Mouse (Mus musculus): ENCODE results near the gene E2f1.

DNA sequence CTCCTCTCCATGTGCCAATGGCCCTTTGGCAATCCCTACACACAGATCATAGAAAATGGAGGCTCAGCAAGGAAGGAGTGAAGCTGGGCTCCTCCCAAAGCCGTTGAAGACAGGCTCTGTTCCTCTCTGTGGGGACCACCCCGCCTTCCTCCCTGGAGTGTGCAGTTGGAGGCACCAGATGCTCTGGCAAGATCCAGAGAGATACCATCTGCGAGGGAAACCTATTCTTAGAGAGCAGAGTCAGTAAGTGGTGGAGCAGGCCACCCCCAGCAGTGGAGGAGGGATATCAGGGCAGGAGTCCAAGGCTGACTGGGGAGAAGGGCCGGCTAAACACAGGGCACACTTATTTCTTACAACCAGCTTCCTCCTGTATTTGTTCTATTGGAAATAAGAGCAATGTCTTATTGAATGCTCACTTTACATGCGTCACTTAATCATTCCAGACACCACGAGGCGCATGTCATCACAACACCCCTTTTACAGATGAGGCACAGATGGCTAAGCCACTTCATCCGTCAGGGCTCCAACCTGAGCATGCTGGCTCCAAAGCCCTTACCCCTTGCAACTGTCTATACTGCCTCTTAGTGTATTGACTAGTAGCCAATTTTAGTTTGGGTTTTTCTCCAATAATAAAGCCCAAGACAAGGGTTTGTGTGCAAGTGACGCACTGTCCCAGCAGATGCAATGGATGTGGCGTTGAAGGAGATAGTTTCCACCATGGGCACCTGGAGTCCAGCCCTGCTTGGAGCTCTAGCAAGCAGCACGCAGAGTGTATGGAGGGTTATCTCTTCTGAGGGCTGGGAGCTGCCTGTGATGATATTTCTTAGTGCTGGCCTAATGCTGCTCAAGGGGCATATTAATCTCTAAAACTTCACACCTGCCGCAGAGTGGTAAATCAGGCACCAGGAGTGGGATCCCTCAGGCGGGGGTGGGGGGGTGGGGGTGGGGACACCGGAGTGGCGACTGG, 14.5 kb upstream of the E2f1 start:
- TF ChIP-seq CTCF (IDR thresholded peaks at IDR 0.05; ENCODE audit: borderline replicate concordance, insufficient read depth, low read length) (no peak), POLR2A (IDR thresholded peaks at IDR 0.05; ENCODE audit: low read depth, low read length) (no peak)

Data from embryonic fibroblast, embryonic 13.5 days (primary cell).